Mouse (Mus musculus) CH12.LX (cell line): ENCODE data around the gene Bmpr2.
A peak's percentile ranks its signal among the peaks of the same experiment; 100 is the strongest.

Experiments
- CHD1 ChIP-seq: IDR thresholded peaks from 2 replicates; pipeline ENCODE4 v1.6.1; 2012; ENCODE audit warnings: low read depth, low read length, improper control_type of control experiment, inconsistent platforms
- CTCF ChIP-seq, 2 experiments: IDR thresholded peaks in 1 of 2; conservative IDR thresholded peaks in 1 of 2; 2 replicates each; pipeline ENCODE4 v1.5.1; 2011 to 2012; ENCODE audit warnings: low read depth in 2 of 2, low read length in 2 of 2, improper control_type of control experiment in 1 of 2, inconsistent platforms in 1 of 2, mild to moderate bottlenecking in 1 of 2, moderate library complexity in 1 of 2
- ELF1 ChIP-seq: IDR thresholded peaks from 2 replicates; pipeline ENCODE4 v1.6.1; 2014; ENCODE audit warnings: low read depth, mild to moderate bottlenecking, inconsistent platforms, low read length, improper control_type of control experiment
- EP300 ChIP-seq: IDR thresholded peaks from 2 replicates; pipeline ENCODE4 v1.6.1; 2011; ENCODE audit warnings: low read length, improper control_type of control experiment
- HCFC1 ChIP-seq: IDR thresholded peaks from 2 replicates; pipeline ENCODE4 v1.6.1; 2012; ENCODE audit warnings: low read depth, mild to moderate bottlenecking, inconsistent platforms, low read length, improper control_type of control experiment
- MAX ChIP-seq: IDR thresholded peaks from 2 replicates; pipeline ENCODE4 v1.6.1; 2011; ENCODE audit warnings: low read length, improper control_type of control experiment
- MEF2A ChIP-seq: IDR thresholded peaks from 2 replicates; pipeline ENCODE4 v1.6.1; 2014; ENCODE audit warnings: low read depth, mild to moderate bottlenecking, inconsistent platforms, low read length, improper control_type of control experiment, borderline replicate concordance
- NELFE ChIP-seq: IDR thresholded peaks from 2 replicates; pipeline ENCODE4 v1.6.1; 2011; ENCODE audit warnings: low read depth, low read length, improper control_type of control experiment
- NRF1 ChIP-seq: IDR thresholded peaks from 2 replicates; pipeline ENCODE4 v1.6.1; 2014; ENCODE audit warnings: low read depth, mild to moderate bottlenecking, inconsistent platforms, low read length, improper control_type of control experiment, moderate library complexity
- POLR2A ChIP-seq: IDR thresholded peaks from 2 replicates; pipeline ENCODE4 v1.6.1; 2011; ENCODE audit warnings: low read depth, mild to moderate bottlenecking, improper control_type of control experiment, low read length
- POLR2AphosphoS2 ChIP-seq: IDR thresholded peaks from 2 replicates; pipeline ENCODE4 v1.6.1; 2011; ENCODE audit warnings: low read depth, low read length, improper control_type of control experiment
- TCF12 ChIP-seq: IDR thresholded peaks from 2 replicates; pipeline ENCODE4 v1.6.1; 2014; ENCODE audit warnings: low read depth, mild to moderate bottlenecking, inconsistent platforms, low read length, improper control_type of control experiment

DNA sequence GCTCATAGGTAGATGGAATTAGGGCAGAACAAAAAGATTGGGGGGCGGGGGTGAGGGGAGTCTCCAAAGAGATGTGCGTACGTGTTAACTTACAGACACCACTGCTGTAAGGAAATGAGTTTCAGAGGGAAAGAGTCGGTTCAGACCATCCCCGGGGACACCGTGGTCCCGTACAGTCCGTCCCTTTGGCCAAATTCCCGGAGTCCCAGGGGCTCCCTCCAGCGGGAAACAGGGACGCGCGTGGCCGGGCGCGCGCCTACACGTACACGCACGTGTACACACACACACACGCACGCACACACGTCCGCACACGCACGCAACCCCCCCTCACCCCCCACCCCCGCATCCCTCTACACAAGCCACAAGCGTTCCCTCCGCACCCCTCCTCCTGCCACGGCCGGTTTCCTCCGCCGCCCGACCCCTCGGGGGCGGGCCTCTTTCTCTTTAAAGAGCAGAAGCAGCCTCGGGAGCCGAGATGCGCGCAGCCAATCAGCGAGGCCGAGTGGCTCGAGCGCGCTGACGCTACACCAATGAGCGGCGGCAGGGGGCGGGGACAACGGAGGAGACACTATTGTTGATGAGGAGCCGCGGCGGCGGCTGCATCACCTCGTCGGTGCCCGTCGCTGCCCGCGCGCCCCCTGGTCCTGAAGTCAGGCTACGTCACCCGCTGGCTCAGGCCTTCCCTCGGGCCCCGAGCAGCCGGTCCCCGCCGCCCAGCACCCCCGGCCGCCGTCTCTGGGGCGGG is 149.4 kb downstream of the Bmpr2 start, which contains the start of gene Fam117b:
- TF ChIP-seq HCFC1 (no peak), EP300 (no peak), CTCF (conservative IDR thresholded peaks at IDR 0.05 in 1 of 2, IDR thresholded peaks at IDR 0.05 in 1 of 2; ENCODE audit: low read depth in 2 of 2, low read length in 2 of 2) (no peak), POLR2A (peak; percentile 69), POLR2AphosphoS2 (0 out of 2 replicates have a peak, but pooled peaks have one; percentile 47), MEF2A (no peak), NRF1 (no peak), MAX (peak; percentile 37), TCF12 (peak; percentile 66; the same call in 1 of the 2 replicates), CHD1 (no peak), NELFE (peak; percentile 69), ELF1 (no peak)
